Mouse (Mus musculus) brain, embryonic 18.5 days (tissue): ENCODE measurements around the gene Gm13288.
"Not testable (repeated sequence)": the region's sequence is repeated elsewhere in the genome, so short reads cannot be mapped to it uniquely, and the experiment has no call there.

ENCODE experiments used
- DNase-seq: peaks from one replicate; pipeline ENCODE4 v3.0.0-alpha.2; 2012; ENCODE audit warnings: low read depth, low spot score

The Gm13288 gene

DNA sequence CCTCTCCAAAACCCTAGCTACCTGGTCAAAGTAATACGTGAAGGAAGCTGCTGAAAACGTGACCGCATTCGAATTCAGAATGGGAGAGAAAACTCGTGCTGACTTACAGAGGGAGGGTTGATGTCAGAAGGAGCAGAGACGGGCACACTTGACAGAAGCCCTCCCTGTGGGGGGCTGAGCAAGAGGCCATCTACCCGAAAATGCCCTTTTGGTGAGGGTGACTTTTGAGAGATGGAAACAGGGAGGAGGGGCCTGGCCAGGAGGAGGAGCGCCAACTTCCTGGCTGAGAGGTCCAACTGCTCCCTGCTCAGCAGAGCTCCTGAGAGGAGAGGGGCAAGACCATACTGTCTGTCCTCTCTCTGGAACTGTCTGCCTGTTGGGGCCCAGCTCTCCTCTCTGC is at the start of gene Gm13288:
Gene Gm13288 (plus strand): TSS at position 301 of the 400 bp plus-strand sequence.
- not testable (repeated sequence) for DNase-seq

DNA sequence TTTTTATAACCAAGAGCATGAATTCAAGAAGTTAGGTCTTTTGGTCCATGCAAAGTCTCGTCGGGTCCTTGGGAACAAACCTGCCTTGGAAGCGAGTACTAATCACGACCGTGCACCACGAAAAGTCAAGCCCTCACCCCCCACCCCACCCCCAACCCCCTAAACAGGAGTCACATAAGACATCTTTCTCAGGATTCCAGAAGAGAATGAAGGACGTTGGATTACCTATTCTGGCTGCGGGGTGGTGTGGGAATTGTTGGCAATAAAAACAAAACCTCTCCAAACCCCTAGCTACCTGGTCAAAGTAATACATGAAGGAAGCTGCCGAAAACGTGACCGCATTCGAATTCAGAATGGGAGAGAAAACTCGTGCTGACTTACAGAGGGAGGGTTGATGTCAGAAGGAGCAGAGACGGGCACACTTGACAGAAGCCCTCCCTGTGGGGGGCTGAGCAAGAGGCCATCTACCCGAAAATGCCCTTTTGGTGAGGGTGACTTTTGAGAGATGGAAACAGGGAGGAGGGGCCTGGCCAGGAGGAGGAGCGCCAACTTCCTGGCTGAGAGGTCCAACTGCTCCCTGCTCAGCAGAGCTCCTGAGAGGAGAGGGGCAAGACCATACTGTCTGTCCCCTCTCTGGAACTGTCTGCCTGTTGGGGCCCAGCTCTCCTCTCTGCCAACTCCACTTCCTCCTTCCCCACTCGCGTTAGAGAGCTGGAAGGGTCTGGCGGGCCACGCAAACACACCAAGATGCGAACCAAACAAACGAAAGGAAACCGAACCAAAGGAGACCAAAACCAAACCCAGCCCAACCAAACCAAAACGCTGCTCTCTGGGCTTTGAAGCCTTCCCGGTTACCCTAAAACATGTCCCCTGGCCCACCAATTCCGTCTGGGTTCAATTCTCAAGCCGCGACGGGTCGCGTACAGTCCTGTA is 48.5 kb upstream of the Gm13288 start:
- not testable (repeated sequence) for DNase-seq

DNA sequence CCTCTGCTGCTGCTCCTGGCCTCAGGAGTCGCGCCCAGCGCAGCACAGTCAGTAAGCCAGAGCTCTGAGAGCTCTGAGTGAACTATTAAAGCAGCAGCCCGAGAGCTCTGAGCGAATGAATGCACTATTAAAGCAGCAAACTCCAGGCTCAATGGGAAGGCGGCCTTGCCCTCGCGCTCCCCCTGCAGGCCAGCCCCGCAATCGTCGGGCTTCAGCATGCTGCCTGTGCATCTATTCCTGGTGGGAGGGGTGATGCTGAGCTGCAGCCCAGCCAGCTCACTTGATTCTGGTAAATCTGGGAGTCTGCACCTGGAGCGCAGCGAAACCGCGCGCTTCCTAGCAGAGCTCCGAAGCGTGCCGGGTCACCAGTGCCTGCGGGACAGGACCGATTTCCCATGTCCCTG is 47.7 kb upstream of the Gm13288 start:
- DNase-seq = peak; percentile 70

DNA sequence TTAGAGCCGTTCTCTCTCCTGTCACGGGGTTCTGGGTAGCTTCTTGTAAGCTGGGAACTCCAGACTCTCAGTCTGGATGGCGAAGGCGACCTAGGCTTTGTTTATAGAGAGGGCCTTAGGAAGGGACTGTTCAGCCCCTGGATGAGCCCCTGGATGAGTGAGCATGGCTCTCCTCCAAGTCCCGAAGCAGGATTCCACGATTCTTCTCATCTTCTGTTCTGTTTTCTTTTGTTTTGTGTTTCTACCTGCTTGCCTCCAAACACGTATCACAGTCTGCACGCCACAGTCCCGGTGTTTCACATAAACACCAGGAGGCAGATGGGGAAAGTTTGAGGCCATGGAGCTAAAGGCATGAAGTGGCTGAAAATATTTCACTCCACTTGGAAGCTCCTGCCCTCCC is 46.6 kb upstream of the Gm13288 start:
- DNase-seq = not testable (repeated sequence)

DNA sequence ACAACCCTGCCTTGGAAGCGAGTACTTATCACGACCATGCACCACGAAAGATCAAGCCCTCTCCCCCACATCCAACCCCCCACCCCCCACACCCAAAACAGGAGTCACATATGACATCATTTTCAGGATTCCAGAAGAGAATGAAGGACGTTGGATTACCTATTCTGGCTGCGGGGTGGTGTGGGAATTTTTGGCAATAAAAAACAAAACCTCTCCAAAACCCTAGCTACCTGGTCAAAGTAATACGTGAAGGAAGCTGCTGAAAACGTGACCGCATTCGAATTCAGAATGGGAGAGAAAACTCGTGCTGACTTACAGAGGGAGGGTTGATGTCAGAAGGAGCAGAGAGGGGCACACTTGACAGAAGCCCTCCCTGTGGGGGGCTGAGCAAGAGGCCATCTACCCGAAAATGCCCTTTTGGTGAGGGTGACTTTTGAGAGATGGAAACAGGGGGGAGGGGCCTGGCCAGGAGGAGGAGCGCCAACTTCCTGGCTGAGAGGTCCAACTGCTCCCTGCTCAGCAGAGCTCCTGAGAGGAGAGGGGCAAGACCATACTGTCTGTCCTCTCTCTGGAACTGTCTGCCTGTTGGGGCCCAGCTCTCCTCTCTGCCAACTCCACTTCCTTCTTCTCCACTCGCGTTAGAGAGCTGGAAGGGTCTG is 45.6 kb upstream of the Gm13288 start, which contains the start of gene Gm13283:
Gene Gm13283 (plus strand): TSS at position 510 of the 659 bp plus-strand sequence.
- not testable (repeated sequence) for DNase-seq

DNA sequence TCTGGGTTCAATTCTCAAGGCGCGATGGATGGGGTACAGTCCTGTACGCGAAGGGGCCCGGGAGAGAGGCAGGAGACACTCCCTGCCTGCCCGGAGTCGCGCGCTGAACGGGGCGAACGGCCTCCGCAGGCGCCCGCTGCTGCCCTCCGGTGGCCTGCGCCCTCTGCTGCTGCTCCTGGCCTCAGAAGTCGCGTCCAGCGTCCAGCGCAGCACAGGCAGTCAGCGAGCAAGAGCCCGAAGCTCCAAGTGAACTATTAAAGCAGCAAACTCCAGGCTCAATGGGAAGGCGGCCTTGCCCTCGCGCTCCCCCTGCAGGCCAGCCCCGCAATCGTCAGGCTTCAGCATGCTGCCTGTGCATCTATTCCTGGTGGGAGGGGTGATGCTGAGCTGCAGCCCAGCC is 44.9 kb upstream of the Gm13288 start:
- DNase-seq = peak; percentile 37

DNA sequence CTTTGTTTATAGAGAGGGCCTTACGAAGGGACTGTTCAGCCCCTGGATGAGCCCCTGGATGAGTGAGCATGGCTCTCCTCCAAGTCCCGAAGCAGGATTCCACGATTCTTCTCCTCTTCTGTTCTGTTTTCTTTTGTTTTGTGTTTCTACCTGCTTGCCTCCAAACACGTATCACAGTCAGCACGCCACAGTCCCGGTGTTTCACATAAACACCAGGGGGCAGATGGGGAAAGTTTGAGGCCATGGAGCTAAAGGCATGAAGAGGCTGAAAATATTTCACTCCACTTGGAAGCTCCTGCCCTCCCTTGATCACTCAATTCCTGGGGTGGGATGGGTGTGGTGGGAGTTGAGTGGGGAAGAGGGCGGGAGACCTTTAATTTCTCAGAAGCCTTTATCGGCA is 43.6 kb upstream of the Gm13288 start:
- DNase-seq = not testable (repeated sequence)

DNA sequence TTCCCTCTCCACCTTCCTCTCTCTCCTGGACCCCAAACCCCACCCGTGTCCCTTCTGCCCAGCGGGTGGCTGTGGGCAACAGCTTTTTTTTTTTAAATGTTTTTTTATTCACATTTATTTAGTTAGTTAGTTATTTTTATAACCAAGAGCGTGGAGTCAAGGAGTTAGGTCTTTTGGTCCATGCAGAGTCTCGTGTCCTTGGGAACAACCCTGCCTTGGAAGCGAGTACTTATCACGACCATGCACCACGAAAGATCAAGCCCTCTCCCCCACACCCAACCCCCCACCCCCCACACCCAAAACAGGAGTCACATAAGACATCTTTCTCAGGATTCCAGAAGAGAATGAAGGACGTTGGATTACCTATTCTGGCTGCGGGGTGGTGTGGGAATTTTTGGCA is 43.0 kb upstream of the Gm13288 start:
- DNase-seq = not testable (repeated sequence)

DNA sequence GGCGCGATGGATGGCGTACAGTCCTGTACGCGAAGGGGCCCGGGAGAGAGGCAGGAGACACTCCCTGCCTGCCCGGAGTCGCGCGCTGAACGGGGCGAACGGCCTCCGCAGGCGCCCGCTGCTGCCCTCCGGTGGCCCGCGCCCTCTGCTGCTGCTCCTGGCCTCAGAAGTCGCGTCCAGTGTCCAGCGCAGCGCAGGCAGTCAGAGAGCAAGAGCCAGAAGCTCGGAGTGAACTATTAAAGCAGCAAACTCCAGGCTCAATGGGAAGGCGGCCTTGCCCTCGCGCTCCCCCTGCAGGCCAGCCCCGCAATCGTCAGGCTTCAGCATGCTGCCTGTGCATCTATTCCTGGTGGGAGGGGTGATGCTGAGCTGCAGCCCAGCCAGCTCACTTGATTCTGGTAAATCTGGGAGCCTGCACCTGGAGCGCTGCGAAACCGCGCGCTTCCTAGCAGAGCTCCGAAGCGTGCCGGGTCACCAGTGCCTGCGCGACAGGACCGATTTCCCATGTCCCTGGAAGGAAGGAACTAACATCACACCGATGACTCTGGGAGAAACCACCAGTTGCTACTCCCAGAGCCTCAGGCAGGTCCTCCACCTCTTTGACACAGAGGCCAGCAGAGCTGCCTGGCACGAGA is 41.8 kb upstream of the Gm13288 start:
- DNase-seq = not testable (repeated sequence)

DNA sequence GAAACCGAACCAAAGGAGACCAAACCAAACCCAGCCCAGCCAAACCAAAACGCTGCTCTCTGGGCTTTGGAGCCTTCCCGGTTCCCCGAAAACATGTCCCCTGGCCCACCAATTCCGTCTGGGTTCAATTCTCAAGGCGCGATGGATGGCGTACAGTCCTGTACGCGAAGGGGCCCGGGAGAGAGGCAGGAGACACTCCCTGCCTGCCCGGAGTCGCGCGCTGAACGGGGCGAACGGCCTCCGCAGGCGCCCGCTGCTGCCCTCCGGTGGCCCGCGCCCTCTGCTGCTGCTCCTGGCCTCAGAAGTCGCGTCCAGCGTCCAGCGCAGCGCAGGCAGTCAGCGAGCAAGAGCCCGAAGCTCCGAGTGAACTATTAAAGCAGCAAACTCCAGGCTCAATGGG is 31.8 kb upstream of the Gm13288 start, which contains the start of gene Gm13290:
Gene Gm13290 (plus strand): TSS at position 301 of the 400 bp plus-strand sequence.
- DNase-seq = not testable (repeated sequence)

DNA sequence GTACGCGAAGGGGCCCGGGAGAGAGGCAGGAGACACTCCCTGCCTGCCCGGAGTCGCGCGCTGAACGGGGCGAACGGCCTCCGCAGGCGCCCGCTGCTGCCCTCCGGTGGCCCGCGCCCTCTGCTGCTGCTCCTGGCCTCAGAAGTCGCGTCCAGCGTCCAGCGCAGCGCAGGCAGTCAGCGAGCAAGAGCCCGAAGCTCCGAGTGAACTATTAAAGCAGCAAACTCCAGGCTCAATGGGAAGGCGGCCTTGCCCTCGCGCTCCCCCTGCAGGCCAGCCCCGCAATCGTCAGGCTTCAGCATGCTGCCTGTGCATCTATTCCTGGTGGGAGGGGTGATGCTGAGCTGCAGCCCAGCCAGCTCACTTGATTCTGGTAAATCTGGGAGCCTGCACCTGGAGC is 28.7 kb upstream of the Gm13288 start, which contains the start of gene Gm13289:
Gene Gm13289 (plus strand): TSS at position 301 of the 400 bp plus-strand sequence.
- not testable (repeated sequence) for DNase-seq

DNA sequence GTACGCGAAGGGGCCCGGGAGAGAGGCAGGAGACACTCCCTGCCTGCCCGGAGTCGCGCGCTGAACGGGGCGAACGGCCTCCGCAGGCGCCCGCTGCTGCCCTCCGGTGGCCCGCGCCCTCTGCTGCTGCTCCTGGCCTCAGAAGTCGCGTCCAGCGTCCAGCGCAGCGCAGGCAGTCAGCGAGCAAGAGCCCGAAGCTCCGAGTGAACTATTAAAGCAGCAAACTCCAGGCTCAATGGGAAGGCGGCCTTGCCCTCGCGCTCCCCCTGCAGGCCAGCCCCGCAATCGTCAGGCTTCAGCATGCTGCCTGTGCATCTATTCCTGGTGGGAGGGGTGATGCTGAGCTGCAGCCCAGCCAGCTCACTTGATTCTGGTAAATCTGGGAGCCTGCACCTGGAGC is 25.8 kb upstream of the Gm13288 start, which contains the start of gene Gm13272:
Gene Gm13272 (plus strand): TSS at position 301 of the 400 bp plus-strand sequence.
- DNase-seq = not testable (repeated sequence)

DNA sequence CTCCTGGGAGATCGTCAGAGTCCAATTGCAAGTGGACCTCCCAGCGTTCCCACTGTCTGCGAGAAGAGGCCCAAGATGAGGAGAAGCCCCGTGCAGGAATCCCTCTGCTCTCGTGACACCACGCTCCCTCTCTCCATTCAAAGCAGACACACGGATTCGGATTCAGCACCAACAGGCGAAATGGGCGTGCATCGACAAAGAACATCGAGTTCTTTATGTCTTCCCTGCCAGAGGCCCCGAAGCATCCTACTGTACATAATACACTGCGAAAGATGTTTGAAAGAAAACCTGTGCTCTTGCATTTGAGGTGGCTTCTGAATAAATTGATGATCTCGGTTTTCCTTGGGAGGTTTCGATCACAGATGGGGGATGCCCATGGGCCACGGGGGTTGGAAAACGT is 25.0 kb upstream of the Gm13288 start:
- not testable (repeated sequence) for DNase-seq

DNA sequence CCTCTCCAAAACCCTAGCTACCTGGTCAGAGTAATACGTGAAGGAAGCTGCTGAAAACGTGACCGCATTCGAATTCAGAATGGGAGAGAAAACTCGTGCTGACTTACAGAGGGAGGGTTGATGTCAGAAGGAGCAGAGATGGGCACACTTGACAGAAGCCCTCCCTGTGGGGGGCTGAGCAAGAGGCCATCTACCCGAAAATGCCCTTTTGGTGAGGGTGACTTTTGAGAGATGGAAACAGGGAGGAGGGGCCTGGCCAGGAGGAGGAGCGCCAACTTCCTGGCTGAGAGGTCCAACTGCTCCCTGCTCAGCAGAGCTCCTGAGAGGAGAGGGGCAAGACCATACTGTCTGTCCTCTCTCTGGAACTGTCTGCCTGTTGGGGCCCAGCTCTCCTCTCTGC is 23.5 kb upstream of the Gm13288 start, which contains the start of gene Ifnz:
Gene Ifnz (plus strand): TSS at position 301 of the 400 bp plus-strand sequence.
- not testable (repeated sequence) for DNase-seq

DNA sequence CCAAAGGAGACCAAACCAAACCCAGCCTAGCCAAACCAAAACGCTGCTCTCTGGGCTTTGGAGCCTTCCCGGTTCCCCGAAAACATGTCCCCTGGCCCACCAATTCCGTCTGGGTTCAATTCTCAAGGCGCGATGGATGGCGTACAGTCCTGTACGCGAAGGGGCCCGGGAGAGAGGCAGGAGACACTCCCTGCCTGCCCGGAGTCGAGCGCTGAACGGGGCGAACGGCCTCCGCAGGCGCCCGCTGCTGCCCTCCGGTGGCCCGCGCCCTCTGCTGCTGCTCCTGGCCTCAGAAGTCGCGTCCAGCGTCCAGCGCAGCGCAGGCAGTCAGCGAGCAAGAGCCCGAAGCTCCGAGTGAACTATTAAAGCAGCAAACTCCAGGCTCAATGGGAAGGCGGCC is 23.0 kb upstream of the Gm13288 start:
- not testable (repeated sequence) for DNase-seq

DNA sequence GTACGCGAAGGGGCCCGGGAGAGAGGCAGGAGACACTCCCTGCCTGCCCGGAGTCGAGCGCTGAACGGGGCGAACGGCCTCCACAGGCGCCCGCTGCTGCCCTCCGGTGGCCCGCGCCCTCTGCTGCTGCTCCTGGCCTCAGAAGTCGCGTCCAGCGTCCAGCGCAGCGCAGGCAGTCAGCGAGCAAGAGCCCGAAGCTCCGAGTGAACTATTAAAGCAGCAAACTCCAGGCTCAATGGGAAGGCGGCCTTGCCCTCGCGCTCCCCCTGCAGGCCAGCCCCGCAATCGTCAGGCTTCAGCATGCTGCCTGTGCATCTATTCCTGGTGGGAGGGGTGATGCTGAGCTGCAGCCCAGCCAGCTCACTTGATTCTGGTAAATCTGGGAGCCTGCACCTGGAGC is 19.9 kb upstream of the Gm13288 start, which contains the start of gene Gm13276:
Gene Gm13276 (plus strand): TSS at position 301 of the 400 bp plus-strand sequence.
- DNase-seq = not testable (repeated sequence)

DNA sequence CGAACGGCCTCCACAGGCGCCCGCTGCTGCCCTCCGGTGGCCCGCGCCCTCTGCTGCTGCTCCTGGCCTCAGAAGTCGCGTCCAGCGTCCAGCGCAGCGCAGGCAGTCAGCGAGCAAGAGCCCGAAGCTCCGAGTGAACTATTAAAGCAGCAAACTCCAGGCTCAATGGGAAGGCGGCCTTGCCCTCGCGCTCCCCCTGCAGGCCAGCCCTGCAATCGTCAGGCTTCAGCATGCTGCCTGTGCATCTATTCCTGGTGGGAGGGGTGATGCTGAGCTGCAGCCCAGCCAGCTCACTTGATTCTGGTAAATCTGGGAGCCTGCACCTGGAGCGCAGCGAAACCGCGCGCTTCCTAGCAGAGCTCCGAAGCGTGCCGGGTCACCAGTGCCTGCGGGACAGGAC is 16.9 kb upstream of the Gm13288 start, which contains the start of gene Gm13277:
Gene Gm13277 (plus strand): TSS at position 231 of the 400 bp plus-strand sequence.
- DNase-seq = not testable (repeated sequence)

DNA sequence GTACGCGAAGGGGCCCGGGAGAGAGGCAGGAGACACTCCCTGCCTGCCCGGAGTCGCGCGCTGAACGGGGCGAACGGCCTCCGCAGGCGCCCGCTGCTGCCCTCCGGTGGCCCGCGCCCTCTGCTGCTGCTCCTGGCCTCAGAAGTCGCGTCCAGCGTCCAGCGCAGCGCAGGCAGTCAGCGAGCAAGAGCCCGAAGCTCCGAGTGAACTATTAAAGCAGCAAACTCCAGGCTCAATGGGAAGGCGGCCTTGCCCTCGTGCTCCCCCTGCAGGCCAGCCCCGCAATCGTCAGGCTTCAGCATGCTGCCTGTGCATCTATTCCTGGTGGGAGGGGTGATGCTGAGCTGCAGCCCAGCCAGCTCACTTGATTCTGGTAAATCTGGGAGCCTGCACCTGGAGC is 14.1 kb upstream of the Gm13288 start, which contains the start of gene Gm13278:
Gene Gm13278 (plus strand): TSS at position 301 of the 400 bp plus-strand sequence.
- DNase-seq = not testable (repeated sequence)

DNA sequence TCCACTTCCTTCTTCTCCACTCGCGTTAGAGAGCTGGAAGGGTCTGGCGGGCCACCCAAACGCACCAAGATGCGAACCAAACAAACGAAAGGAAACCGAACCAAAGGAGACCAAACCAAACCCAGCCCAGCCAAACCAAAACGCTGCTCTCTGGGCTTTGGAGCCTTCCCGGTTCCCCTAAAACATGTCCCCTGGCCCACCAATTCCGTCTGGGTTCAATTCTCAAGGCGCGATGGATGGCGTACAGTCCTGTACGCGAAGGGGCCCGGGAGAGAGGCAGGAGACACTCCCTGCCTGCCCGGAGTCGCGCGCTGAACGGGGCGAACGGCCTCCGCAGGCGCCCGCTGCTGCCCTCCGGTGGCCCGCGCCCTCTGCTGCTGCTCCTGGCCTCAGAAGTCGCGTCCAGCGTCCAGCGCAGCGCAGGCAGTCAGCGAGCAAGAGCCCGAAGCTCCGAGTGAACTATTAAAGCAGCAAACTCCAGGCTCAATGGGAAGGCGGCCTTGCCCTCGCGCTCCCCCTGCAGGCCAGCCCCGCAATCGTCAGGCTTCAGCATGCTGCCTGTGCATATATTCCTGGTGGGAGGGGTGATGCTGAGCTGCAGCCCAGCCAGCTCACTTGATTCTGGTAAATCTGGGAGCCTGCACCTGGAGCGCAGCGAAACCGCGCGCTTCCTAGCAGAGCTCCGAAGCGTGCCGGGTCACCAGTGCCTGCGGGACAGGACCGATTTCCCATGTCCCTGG is 11.2 kb upstream of the Gm13288 start, which contains the start of gene Gm13275:
Gene Gm13275 (plus strand): TSS at position 552 of the 740 bp plus-strand sequence.
- DNase-seq = not testable (repeated sequence)

DNA sequence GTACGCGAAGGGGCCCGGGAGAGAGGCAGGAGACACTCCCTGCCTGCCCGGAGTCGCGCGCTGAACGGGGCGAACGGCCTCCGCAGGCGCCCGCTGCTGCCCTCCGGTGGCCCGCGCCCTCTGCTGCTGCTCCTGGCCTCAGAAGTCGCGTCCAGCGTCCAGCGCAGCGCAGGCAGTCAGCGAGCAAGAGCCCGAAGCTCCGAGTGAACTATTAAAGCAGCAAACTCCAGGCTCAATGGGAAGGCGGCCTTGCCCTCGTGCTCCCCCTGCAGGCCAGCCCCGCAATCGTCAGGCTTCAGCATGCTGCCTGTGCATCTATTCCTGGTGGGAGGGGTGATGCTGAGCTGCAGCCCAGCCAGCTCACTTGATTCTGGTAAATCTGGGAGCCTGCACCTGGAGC is 8.2 kb upstream of the Gm13288 start, which contains the start of gene Gm13279:
Gene Gm13279 (plus strand): TSS at position 301 of the 400 bp plus-strand sequence.
- DNase-seq = not testable (repeated sequence)
